Mouse (Mus musculus): Measurements from ENCODE around the gene Os9. TPM values are rescaled to one million over a fixed set of nuclear protein-coding genes. Genes with fewer than 3 reads are reported as not detected.
"Not testable (repeated sequence)": the region's sequence is repeated elsewhere in the genome, so short reads cannot be mapped to it uniquely, and the experiment has no call there.

The Os9 gene
- polyA plus RNA-seq, 1 experiment from 2014 or later: 47.5 TPM

- Histone ChIP-seq H3K9ac (ENCODE audit: low read depth, low read length) (no peak overlapping the region), H3K36me3 (ENCODE audit: control insufficient read depth, insufficient read depth, low read length) (no peaks in the 10 kb centered on the region), H3K27me3 (ENCODE audit: control insufficient read depth, insufficient read depth, low read length) (no peaks in the 10 kb centered on the region), H3K4me3 (ENCODE audit: low read length) (no peak overlapping the region), H3K27ac (ENCODE audit: low read depth, low read length) (no peak overlapping the region), H3K4me2 (replicated peaks; ENCODE audit: low read depth, low read length) (no peak overlapping the region), H3K4me1 (ENCODE audit: control insufficient read depth, insufficient read depth, low read length) (no peaks in the 10 kb centered on the region), H3K9me3 (ENCODE audit: control insufficient read depth, low read length) (no peaks in the 10 kb centered on the region)
- no peak for ATAC-seq (ENCODE audit: low FRiP score, low TSS enrichment)
- 92% methylated on average over 7 of the region's 7 CpGs for WGBS
These were observed 32.4 kb upstream of the Os9 start for GRCm38 (mm10) chr10:127153323-127153722.

GRCm38 (mm10) chr10:127152556-127152955, 31.6 kb upstream of the Os9 start:
- not testable (repeated sequence) for H3K4me3 ChIP-seq (ENCODE audit: low read length); H3K9ac ChIP-seq (ENCODE audit: low read depth, low read length); ATAC-seq (ENCODE audit: low FRiP score, low TSS enrichment); H3K36me3 ChIP-seq (ENCODE audit: control insufficient read depth, insufficient read depth, low read length); H3K4me2 ChIP-seq (replicated peaks; ENCODE audit: low read depth, low read length); H3K27ac ChIP-seq (ENCODE audit: low read depth, low read length); H3K9me3 ChIP-seq (ENCODE audit: control insufficient read depth, low read length); H3K4me1 ChIP-seq (ENCODE audit: control insufficient read depth, insufficient read depth, low read length); H3K27me3 ChIP-seq (ENCODE audit: control insufficient read depth, insufficient read depth, low read length)
- 87% methylated on average over 10 of the region's 10 CpGs for WGBS

GRCm38 (mm10) chr10:127151233-127151632, 30.3 kb upstream of the Os9 start:
- H3K4me3 ChIP-seq (ENCODE audit: low read length); ATAC-seq (ENCODE audit: low FRiP score, low TSS enrichment); H3K27ac ChIP-seq (ENCODE audit: low read depth, low read length); H3K9ac ChIP-seq (ENCODE audit: low read depth, low read length); H3K36me3 ChIP-seq (ENCODE audit: control insufficient read depth, insufficient read depth, low read length); H3K4me1 ChIP-seq (ENCODE audit: control insufficient read depth, insufficient read depth, low read length); H3K9me3 ChIP-seq (ENCODE audit: control insufficient read depth, low read length); H3K27me3 ChIP-seq (ENCODE audit: control insufficient read depth, insufficient read depth, low read length); H3K4me2 ChIP-seq (replicated peaks; ENCODE audit: low read depth, low read length): not testable (repeated sequence)
- 87% methylated on average over 3 of the region's 3 CpGs for whole genome bisulfite sequencing

GRCm38 (mm10) chr10:127150471-127150872, 29.5 kb upstream of the Os9 start:
- ATAC-seq (ENCODE audit: low FRiP score, low TSS enrichment): no peak
- Histone ChIP-seq H3K36me3 (ENCODE audit: control insufficient read depth, insufficient read depth, low read length) (no peaks in the 10 kb centered on the region), H3K27ac (ENCODE audit: low read depth, low read length) (no peak overlapping the region), H3K4me3 (ENCODE audit: low read length) (no peak overlapping the region), H3K4me2 (replicated peaks; ENCODE audit: low read depth, low read length) (no peak overlapping the region), H3K9ac (ENCODE audit: low read depth, low read length) (no peak overlapping the region), H3K4me1 (ENCODE audit: control insufficient read depth, insufficient read depth, low read length) (no peaks in the 10 kb centered on the region), H3K27me3 (ENCODE audit: control insufficient read depth, insufficient read depth, low read length) (no peaks in the 10 kb centered on the region), H3K9me3 (ENCODE audit: control insufficient read depth, low read length) (no peaks in the 10 kb centered on the region)
- WGBS: 65% methylated on average over 4 of the region's 4 CpGs

GRCm38 (mm10) chr10:127147135-127147534, 26.2 kb upstream of the Os9 start:
- no peak overlapping the region for H3K9ac ChIP-seq (ENCODE audit: low read depth, low read length)
- no peaks in the 10 kb centered on the region for H3K36me3 ChIP-seq (ENCODE audit: control insufficient read depth, insufficient read depth, low read length)
- H3K4me2 ChIP-seq (replicated peaks; ENCODE audit: low read depth, low read length): no peak overlapping the region
- no peaks in the 10 kb centered on the region for H3K4me1 ChIP-seq (ENCODE audit: control insufficient read depth, insufficient read depth, low read length)
- 70% methylated on average over 6 of the region's 6 CpGs for WGBS
- no peaks in the 10 kb centered on the region for H3K27me3 ChIP-seq (ENCODE audit: control insufficient read depth, insufficient read depth, low read length)
- H3K27ac ChIP-seq (ENCODE audit: low read depth, low read length): no peak overlapping the region
- no peak overlapping the region for H3K4me3 ChIP-seq (ENCODE audit: low read length)
- no peaks in the 10 kb centered on the region for H3K9me3 ChIP-seq (ENCODE audit: control insufficient read depth, low read length)
- no peak for ATAC-seq (ENCODE audit: low FRiP score, low TSS enrichment)

GRCm38 (mm10) chr10:127145303-127145702, 24.4 kb upstream of the Os9 start:
- no peaks in the 10 kb centered on the region for H3K9me3 ChIP-seq (ENCODE audit: control insufficient read depth, low read length)
- H3K27ac ChIP-seq (ENCODE audit: low read depth, low read length): no peak overlapping the region
- 72% methylated on average over 4 of the region's 5 CpGs for WGBS
- no peak overlapping the region for H3K9ac ChIP-seq (ENCODE audit: low read depth, low read length)
- H3K4me1 ChIP-seq (ENCODE audit: control insufficient read depth, insufficient read depth, low read length): no peaks in the 10 kb centered on the region
- no peak overlapping the region for H3K4me3 ChIP-seq (ENCODE audit: low read length)
- H3K27me3 ChIP-seq (ENCODE audit: control insufficient read depth, insufficient read depth, low read length): no peaks in the 10 kb centered on the region
- no peaks in the 10 kb centered on the region for H3K36me3 ChIP-seq (ENCODE audit: control insufficient read depth, insufficient read depth, low read length)
- ATAC-seq (ENCODE audit: low FRiP score, low TSS enrichment): no peak
- H3K4me2 ChIP-seq (replicated peaks; ENCODE audit: low read depth, low read length): no peak overlapping the region

- Histone ChIP-seq H3K9ac (ENCODE audit: low read depth, low read length) (no peak overlapping the region), H3K4me1 (ENCODE audit: control insufficient read depth, insufficient read depth, low read length) (no peaks in the 10 kb centered on the region), H3K27ac (ENCODE audit: low read depth, low read length) (no peak overlapping the region), H3K27me3 (ENCODE audit: control insufficient read depth, insufficient read depth, low read length) (no peaks in the 10 kb centered on the region), H3K36me3 (ENCODE audit: control insufficient read depth, insufficient read depth, low read length) (no peaks in the 10 kb centered on the region), H3K4me3 (ENCODE audit: low read length) (no peak overlapping the region), H3K9me3 (ENCODE audit: control insufficient read depth, low read length) (no peaks in the 10 kb centered on the region), H3K4me2 (replicated peaks; ENCODE audit: low read depth, low read length) (no peak overlapping the region)
- no peak for ATAC-seq (ENCODE audit: low FRiP score, low TSS enrichment)
- 82% methylated on average over 7 of the region's 7 CpGs for WGBS
These were observed 23.6 kb upstream of the Os9 start for GRCm38 (mm10) chr10:127144536-127144935.

- no peak for ATAC-seq (ENCODE audit: low FRiP score, low TSS enrichment)
- no peaks in the 10 kb centered on the region for H3K36me3 ChIP-seq (ENCODE audit: control insufficient read depth, insufficient read depth, low read length)
- H3K9me3 ChIP-seq (ENCODE audit: control insufficient read depth, low read length): no peaks in the 10 kb centered on the region
- H3K4me1 ChIP-seq (ENCODE audit: control insufficient read depth, insufficient read depth, low read length): no peaks in the 10 kb centered on the region
- H3K9ac ChIP-seq (ENCODE audit: low read depth, low read length): no peak overlapping the region
- H3K4me2 ChIP-seq (replicated peaks; ENCODE audit: low read depth, low read length): no peak overlapping the region
- no peaks in the 10 kb centered on the region for H3K27me3 ChIP-seq (ENCODE audit: control insufficient read depth, insufficient read depth, low read length)
- H3K27ac ChIP-seq (ENCODE audit: low read depth, low read length): no peak overlapping the region
- H3K4me3 ChIP-seq (ENCODE audit: low read length): no peak overlapping the region
- 89% methylated on average over 8 of the region's 8 CpGs for WGBS
These were observed 22.3 kb upstream of the Os9 start for GRCm38 (mm10) chr10:127143228-127143627.

- Histone ChIP-seq H3K9me3 (ENCODE audit: control insufficient read depth, low read length) (no peaks in the 10 kb centered on the region), H3K4me1 (ENCODE audit: control insufficient read depth, insufficient read depth, low read length) (no peaks in the 10 kb centered on the region), H3K4me3 (ENCODE audit: low read length) (no peak overlapping the region), H3K27ac (ENCODE audit: low read depth, low read length) (no peak overlapping the region), H3K4me2 (replicated peaks; ENCODE audit: low read depth, low read length) (no peak overlapping the region), H3K9ac (ENCODE audit: low read depth, low read length) (no peak overlapping the region), H3K27me3 (ENCODE audit: control insufficient read depth, insufficient read depth, low read length) (no peaks in the 10 kb centered on the region), H3K36me3 (ENCODE audit: control insufficient read depth, insufficient read depth, low read length) (no peaks in the 10 kb centered on the region)
- ATAC-seq (ENCODE audit: low FRiP score, low TSS enrichment): no peak
- 60% methylated on average over 8 of the region's 8 CpGs for WGBS
These were observed 20.6 kb upstream of the Os9 start for GRCm38 (mm10) chr10:127141500-127141899.

GRCm38 (mm10) chr10:127140971-127141370, 20.0 kb upstream of the Os9 start:
- 79% methylated on average over 11 of the region's 11 CpGs for WGBS
- H3K9ac ChIP-seq (ENCODE audit: low read depth, low read length): no peak overlapping the region
- ATAC-seq (ENCODE audit: low FRiP score, low TSS enrichment): no peak
- no peaks in the 10 kb centered on the region for H3K27me3 ChIP-seq (ENCODE audit: control insufficient read depth, insufficient read depth, low read length)
- H3K4me1 ChIP-seq (ENCODE audit: control insufficient read depth, insufficient read depth, low read length): no peaks in the 10 kb centered on the region
- H3K27ac ChIP-seq (ENCODE audit: low read depth, low read length): no peak overlapping the region
- H3K4me2 ChIP-seq (replicated peaks; ENCODE audit: low read depth, low read length): no peak overlapping the region
- no peaks in the 10 kb centered on the region for H3K9me3 ChIP-seq (ENCODE audit: control insufficient read depth, low read length)
- H3K4me3 ChIP-seq (ENCODE audit: low read length): no peak overlapping the region
- no peaks in the 10 kb centered on the region for H3K36me3 ChIP-seq (ENCODE audit: control insufficient read depth, insufficient read depth, low read length)

Measured in kidney, embryonic 14.5 days (tissue).